Mouse (Mus musculus) MEL (cell line): ENCODE data around the gene Cpsf4. TPM values are rescaled to one million over a fixed set of nuclear protein-coding genes. Genes with fewer than 3 reads are reported as not detected.
A peak's percentile ranks its signal among the peaks of the same experiment; 100 is the strongest.
"Not testable (repeated sequence)": the region's sequence is repeated elsewhere in the genome, so short reads cannot be mapped to it uniquely, and the experiment has no call there.

Source experiments
- DNase-seq: peaks from one replicate; pipeline ENCODE4 v3.0.0; 2011; ENCODE audit warnings: low read depth, low spot score
- H3K27ac ChIP-seq: 2 replicates; pipeline ENCODE4 v1.5.1; 2012; ENCODE audit warnings: low read depth, mild to moderate bottlenecking, control low read depth, low read length, moderate library complexity; ENCODE audit not compliant: control insufficient read depth
- H3K27me3 ChIP-seq, 2 experiments: fragments of 150-350 bp in 1 of 2; sonication (generic) in 1 of 2; 2 replicates each; pipeline ENCODE4 v1.6.1; 2012; ENCODE audit warnings: low read length in 2 of 2, mild to moderate bottlenecking in 2 of 2, improper control_type of control experiment in 1 of 2, moderate library complexity in 1 of 2; ENCODE audit not compliant: insufficient read depth in 2 of 2, control insufficient read depth in 1 of 2
- H3K36me3 ChIP-seq, 2 experiments: 2 replicates each; pipeline ENCODE4 v1.6.1; 2012 to 2014; ENCODE audit warnings: low read length in 2 of 2, improper control_type of control experiment in 1 of 2, inconsistent platforms in 1 of 2, mild to moderate bottlenecking in 1 of 2; ENCODE audit not compliant: insufficient read depth in 2 of 2, control insufficient read depth in 1 of 2
- H3K4me1 ChIP-seq, 2 experiments: fragments of 150-350 bp in 1 of 2; sonication (generic) in 1 of 2; 2 replicates each; pipeline ENCODE4 v1.6.1; 2012; ENCODE audit warnings: low read length in 2 of 2, improper control_type of control experiment in 1 of 2, mild to moderate bottlenecking in 1 of 2; ENCODE audit not compliant: insufficient read depth in 2 of 2, control insufficient read depth in 1 of 2
- H3K4me3 ChIP-seq, 2 experiments: fragments of 150-350 bp in 1 of 2; sonication (generic) in 1 of 2; 2 replicates each; pipeline ENCODE4 v1.5.1; 2012; ENCODE audit warnings: low read depth in 2 of 2, low read length in 2 of 2, mild to moderate bottlenecking in 2 of 2, moderate library complexity in 2 of 2, control low read depth in 1 of 2, improper control_type of control experiment in 1 of 2; ENCODE audit not compliant: control insufficient read depth in 1 of 2, insufficient read depth in 1 of 2
- H3K79me2 ChIP-seq: 2 replicates; pipeline ENCODE4 v1.6.1; 2012; ENCODE audit warnings: mild to moderate bottlenecking, low read length, moderate library complexity; ENCODE audit not compliant: control insufficient read depth, poor library complexity, insufficient read depth
- H3K9ac ChIP-seq: 2 replicates; pipeline ENCODE4 v1.6.1; 2012; ENCODE audit warnings: low read depth, mild to moderate bottlenecking, control low read depth, low read length, moderate library complexity; ENCODE audit not compliant: control insufficient read depth, poor library complexity, severe bottlenecking
- H3K9me3 ChIP-seq: fragments of 150-350 bp; sonication (generic); replicated peaks from 2 replicates; pipeline ENCODE4 v1.6.1; 2012; ENCODE audit warnings: mild to moderate bottlenecking, low read length, improper control_type of control experiment, moderate library complexity; ENCODE audit not compliant: insufficient read depth
- CTCF ChIP-seq, 3 experiments: IDR thresholded peaks in 2 of 3; conservative IDR thresholded peaks in 1 of 3; 2 replicates each; pipeline ENCODE4 v1.5.1; 2011 to 2012; ENCODE audit warnings: low read length in 3 of 3, low read depth in 2 of 3, mild to moderate bottlenecking in 2 of 3, improper control_type of control experiment in 1 of 3, inconsistent platforms in 1 of 3, mixed read lengths in 1 of 3, moderate library complexity in 1 of 3; ENCODE audit not compliant: control insufficient read depth in 1 of 3, insufficient read depth in 1 of 3, poor library complexity in 1 of 3, severe bottlenecking in 1 of 3
- E2F4 ChIP-seq: IDR thresholded peaks from 2 replicates; pipeline ENCODE4 v1.6.1; 2011; ENCODE audit warnings: low read depth, low read length, improper control_type of control experiment, borderline replicate concordance
- ETS1 ChIP-seq: IDR thresholded peaks from 2 replicates; pipeline ENCODE4 v1.6.1; 2012; ENCODE audit warnings: low read depth, mild to moderate bottlenecking, inconsistent platforms, low read length, improper control_type of control experiment, moderate library complexity
- MAFK ChIP-seq: IDR thresholded peaks from 2 replicates; pipeline ENCODE4 v1.6.1; 2011; ENCODE audit warnings: low read depth, mild to moderate bottlenecking, low read length, improper control_type of control experiment, borderline replicate concordance
- MAX ChIP-seq: IDR thresholded peaks from 2 replicates; pipeline ENCODE4 v1.6.1; 2011; ENCODE audit warnings: low read length, improper control_type of control experiment
- MAZ ChIP-seq: IDR thresholded peaks from 2 replicates; pipeline ENCODE4 v1.6.1; 2012; ENCODE audit warnings: low read depth, mild to moderate bottlenecking, inconsistent platforms, low read length, improper control_type of control experiment
- MEF2A ChIP-seq: IDR thresholded peaks from 2 replicates; pipeline ENCODE4 v1.6.1; 2014; ENCODE audit warnings: low read depth, mild to moderate bottlenecking, inconsistent platforms, low read length, improper control_type of control experiment; ENCODE audit not compliant: poor library complexity, insufficient replicate concordance, severe bottlenecking; ENCODE audit errors: extremely low read depth
- POLR2A ChIP-seq, 2 experiments: IDR thresholded peaks; 2 replicates each; pipeline ENCODE4 v1.6.1; 2011 to 2012; ENCODE audit warnings: low read length in 2 of 2, mild to moderate bottlenecking in 2 of 2, control low read depth in 1 of 2, improper control_type of control experiment in 1 of 2, low read depth in 1 of 2, moderate library complexity in 1 of 2; ENCODE audit not compliant: control insufficient read depth in 1 of 2, insufficient read depth in 1 of 2, poor library complexity in 1 of 2
- RAD21 ChIP-seq: IDR thresholded peaks from 2 replicates; pipeline ENCODE4 v1.6.1; 2011; ENCODE audit warnings: mild to moderate bottlenecking, low read depth, low read length, improper control_type of control experiment
- RCOR1 ChIP-seq: IDR thresholded peaks from 2 replicates; pipeline ENCODE4 v1.6.1; 2012; ENCODE audit warnings: low read depth, mild to moderate bottlenecking, inconsistent platforms, low read length, improper control_type of control experiment
- SMC3 ChIP-seq: IDR thresholded peaks from 2 replicates; pipeline ENCODE4 v1.6.1; 2011; ENCODE audit warnings: low read depth, low read length, improper control_type of control experiment
- UBTF ChIP-seq: IDR thresholded peaks from 2 replicates; pipeline ENCODE4 v1.6.1; 2012; ENCODE audit warnings: low read depth, mild to moderate bottlenecking, inconsistent platforms, low read length, improper control_type of control experiment, moderate library complexity, borderline replicate concordance; ENCODE audit not compliant: insufficient read depth
- polyA plus RNA-seq, 2 experiments: library from polyadenylated mRNA; stranded (reverse) in 1 of 2; unstranded in 1 of 2; fragments of >175 nt in 1 of 2; fragments of >200 nt in 1 of 2; gene quantifications; 2 replicates each; pipeline versions ENCODE4 v1.2.1 to v1.2.4; 2012; ENCODE audit warnings: low replicate concordance in 2 of 2, low read depth in 1 of 2; ENCODE audit not compliant: insufficient read length in 2 of 2, insufficient read depth in 1 of 2, missing spikeins in 1 of 2
- total RNA-seq: library from RNA; depleted of rRNA; stranded (reverse); fragments of 300-350 nt; gene quantifications from 2 replicates; pipeline ENCODE4 v1.2.3, GENCODE M21; 2012

Cpsf4 gene
- total and polyA plus RNA-seq, 3 experiments: 75.3 to 88.2 TPM; not detected in 1

GRCm38 (mm10) chr5:145130191-145130590 lies 36.8 kb upstream of the Cpsf4 start:
- no peak for DNase-seq
- Histone ChIP-seq H3K4me3 (no peak overlapping the region), H3K36me3 (peaks cover 0 to 22% of the 10 kb centered on the region in 2 experiments; a peak in 2 of 4 replicates), H3K9ac (no peak overlapping the region), H3K4me1 (no peaks in the 10 kb centered on the region), H3K79me2 (no peaks in the 10 kb centered on the region), H3K27ac (no peak overlapping the region), H3K9me3 (no peaks in the 10 kb centered on the region), H3K27me3 (no peaks in the 10 kb centered on the region)
- no peak for TF ChIP-seq MAX
- TF ChIP-seq RCOR1: no peak
- TF ChIP-seq UBTF: no peak
- TF ChIP-seq MEF2A: no peak
- TF ChIP-seq SMC3: no peak

- Histone ChIP-seq H3K9ac (no peak overlapping the region), H3K9me3 (no peaks in the 10 kb centered on the region), H3K4me3 (no peak overlapping the region), H3K27ac (no peak overlapping the region), H3K79me2 (no peaks in the 10 kb centered on the region), H3K27me3 (no peaks in the 10 kb centered on the region), H3K4me1 (no peaks in the 10 kb centered on the region), H3K36me3 (peaks cover 0 to 21% of the 10 kb centered on the region in 2 experiments; a peak in 2 of 4 replicates)
- DNase-seq: no peak
- no peak for TF ChIP-seq ETS1
- TF ChIP-seq MAZ: no peak
- no peak for TF ChIP-seq MAFK
- TF ChIP-seq RAD21: no peak
- TF ChIP-seq E2F4: no peak
- peak in 1 of 2 experiments; percentile 0; a peak in 1 of 4 replicates for TF ChIP-seq POLR2A (IDR thresholded peaks at IDR 0.05; ENCODE audit: control insufficient read depth in 1 of 2, insufficient read depth in 1 of 2, low read depth in 1 of 2, low read length in 2 of 2, poor library complexity in 1 of 2)
Measured at GRCm38 (mm10) chr5:145130995-145131394, 36.0 kb upstream of the Cpsf4 start.

- H3K4me3 ChIP-seq, H3K9me3 ChIP-seq, DNase-seq, H3K27me3 ChIP-seq, H3K4me1 ChIP-seq, H3K27ac ChIP-seq, H3K9ac ChIP-seq: not testable (repeated sequence)
- TF ChIP-seq POLR2A (IDR thresholded peaks at IDR 0.05; ENCODE audit: control insufficient read depth in 1 of 2, insufficient read depth in 1 of 2, low read depth in 1 of 2, low read length in 2 of 2, poor library complexity in 1 of 2) (0 out of 4 replicates have a peak, but pooled peaks of 1 of the 2 experiments have one; percentile 36), RAD21 (peak; percentile 3), CTCF (IDR thresholded peaks at IDR 0.05 in 2 of 3, conservative IDR thresholded peaks at IDR 0.05 in 1 of 3; ENCODE audit: control insufficient read depth in 1 of 3, insufficient read depth in 1 of 3, low read depth in 2 of 3, low read length in 3 of 3, poor library complexity in 1 of 3, severe bottlenecking in 1 of 3) (peak in 2 of 3 experiments; percentile 5 to 57; a peak in 2 of 6 replicates)
- Histone ChIP-seq H3K79me2 (peaks cover 19% of the 10 kb centered on the region), H3K36me3 (peaks cover 5 to 19% of the 10 kb centered on the region in 2 experiments)
Measured at GRCm38 (mm10) chr5:145133275-145133674, 33.7 kb upstream of the Cpsf4 start.
